ENCODE assay signal across 19 mouse cellular contexts in genomic region chr10:19472949-19473535, GRCm38 (mm10).
"Had no signal": no experiment of that assay in that cellular context is flagged by ENCODE, and none has a peak within 500 bp of the region (broad histone marks: within the 10 kb centered on the region; RNA-seq: fewer than 3 reads in every experiment).

No protein-coding gene starts in this region.

- H3K4me2 ChIP-seq: lung, embryonic 14.5 days; midbrain, embryonic 12.5 days; neural tube, embryonic 12.5 days had no signal

- H3K9ac ChIP-seq: liver, embryonic 14.5 days; lung, embryonic 14.5 days; midbrain, embryonic 12.5 days; neural tube, embryonic 12.5 days had no signal

- H3K9me3 ChIP-seq: midbrain, embryonic 10.5 days; midbrain, embryonic 12.5 days; neural tube, embryonic 12.5 days had no signal

- H3K27ac ChIP-seq: liver, embryonic 14.5 days; midbrain, embryonic 10.5 days; midbrain, embryonic 12.5 days; neural tube, embryonic 12.5 days had no signal

- ATAC-seq: midbrain, embryonic 16.5 days had no signal

- H3K4me3 ChIP-seq: midbrain, embryonic 10.5 days; midbrain, embryonic 12.5 days; myocyte; neural tube, embryonic 12.5 days had no signal

- H3K4me1 ChIP-seq: midbrain, embryonic 10.5 days; midbrain, embryonic 12.5 days; neural tube, embryonic 12.5 days had no signal

- H3K36me3 ChIP-seq: midbrain, embryonic 10.5 days; midbrain, embryonic 12.5 days; neural tube, embryonic 12.5 days had no signal

- DNase-seq: lung, adult 18-20 months; lung, embryonic 14.5 days; lung, postnatal 10 days; lung, postnatal 4 days; midbrain, embryonic 14.5 days; retina, postnatal 1 day; right cerebral cortex, adult 18-20 months; right cerebral cortex, postnatal 25 days; right cerebral cortex, postnatal 4 days; spleen, adult 18-20 months; thymus, adult 2 months; thymus, postnatal 25 days; thymus, postnatal 4 days had no signal
